Mouse (Mus musculus) thymus, adult 2 months (tissue): ENCODE results near the gene Mical2.

Source experiments
- CTCF ChIP-seq: fragments of 200-500 bp; IDR thresholded peaks from 2 replicates; pipeline ENCODE4 v1.5.1; 2012; ENCODE audit warnings: mild to moderate bottlenecking, control low read depth, low read length, moderate library complexity, borderline replicate concordance; ENCODE audit not compliant: control insufficient read depth, poor library complexity, insufficient read depth; ENCODE audit errors: extremely low read depth
- POLR2A ChIP-seq: fragments of 200-500 bp; IDR thresholded peaks from 2 replicates; pipeline ENCODE4 v1.6.1; 2012; ENCODE audit warnings: mild to moderate bottlenecking, low read length, control low read depth, moderate library complexity; ENCODE audit not compliant: control insufficient read depth, poor library complexity, insufficient read depth; ENCODE audit errors: extremely low read depth

DNA sequence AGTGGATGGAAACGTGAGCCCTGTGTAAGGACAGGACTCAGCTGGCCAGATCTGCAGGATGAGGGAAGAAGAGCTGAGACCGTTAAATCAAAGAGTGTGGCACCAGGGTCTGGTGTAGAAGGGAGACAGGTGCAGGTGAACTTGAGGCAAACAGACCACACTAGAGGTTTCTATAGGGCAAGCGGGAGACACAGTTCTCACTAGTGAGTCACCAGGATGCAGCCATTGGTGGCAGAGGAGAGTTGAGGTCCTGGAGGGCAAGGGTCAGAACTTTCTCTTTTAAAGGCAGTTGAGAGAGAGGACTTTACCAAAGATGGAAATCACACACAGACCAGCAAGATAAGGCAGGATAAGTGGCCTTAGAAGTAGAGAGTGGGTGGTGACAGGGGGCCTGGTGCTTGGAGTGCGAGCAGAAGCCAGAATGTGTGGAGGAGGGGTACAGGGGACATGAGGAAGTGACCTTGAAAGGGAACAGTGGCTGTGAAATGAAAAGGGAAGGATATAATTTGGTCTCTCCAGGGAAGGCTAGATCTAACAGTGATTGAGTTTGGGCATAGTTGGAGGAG, 32.8 kb downstream of the Mical2 start:
- TF ChIP-seq CTCF (no peak), POLR2A (no peak)
